Mouse (Mus musculus) forebrain, embryonic 13.5 days (tissue): ENCODE measurements around the gene Fbxl15. TPM values are rescaled to one million over a fixed set of nuclear protein-coding genes. Genes with fewer than 3 reads are reported as not detected.

Source experiments
- ATAC-seq: fragments of 200-750 bp; cut with Nextera tagmentation; 2 replicates; pipeline ENCODE4 v1.8.0; 2017
- H3K27ac ChIP-seq: fragments of 300-500 bp; sonication (generic); 2 replicates; pipeline ENCODE4 v1.5.1; 2015; ENCODE audit warnings: inconsistent platforms, mild to moderate bottlenecking, moderate library complexity
- H3K27me3 ChIP-seq: fragments of 300-500 bp; sonication (generic); 2 replicates; pipeline ENCODE4 v1.6.1; 2015; ENCODE audit warnings: mild to moderate bottlenecking, inconsistent platforms
- H3K36me3 ChIP-seq: fragments of 300-500 bp; sonication (generic); 2 replicates; pipeline ENCODE4 v1.6.1; 2015; ENCODE audit warnings: mild to moderate bottlenecking, inconsistent platforms; ENCODE audit not compliant: poor library complexity, severe bottlenecking
- H3K4me1 ChIP-seq: fragments of 300-500 bp; sonication (generic); 2 replicates; pipeline ENCODE4 v1.6.1; 2015; ENCODE audit warnings: inconsistent platforms
- H3K4me2 ChIP-seq: fragments of 300-500 bp; sonication (generic); 2 replicates; pipeline ENCODE4 v1.6.1; 2015; ENCODE audit warnings: inconsistent platforms, mild to moderate bottlenecking, moderate library complexity
- H3K4me3 ChIP-seq: fragments of 300-500 bp; sonication (generic); 2 replicates; pipeline ENCODE4 v1.5.1; 2015; ENCODE audit warnings: mild to moderate bottlenecking, inconsistent platforms
- H3K9ac ChIP-seq: fragments of 300-500 bp; sonication (generic); 2 replicates; pipeline ENCODE4 v1.6.1; 2015; ENCODE audit warnings: mild to moderate bottlenecking, inconsistent platforms
- H3K9me3 ChIP-seq: fragments of 300-500 bp; sonication (generic); replicated peaks from 2 replicates; pipeline ENCODE4 v1.6.1; 2016; ENCODE audit warnings: inconsistent platforms
- WGBS: fragments of 180-500 bp; shearing (Covaris S2); methylation state at CpG from one replicate; pipeline ENCODE4 v1.1.7; 2015; 5-methylcytosine and 5-hydroxymethylcytosine counted together
- microRNA counts: library from miRNA; unstranded; fragments of <30 nt; microRNA quantifications from one replicate; lab custom pipeline; 2016
- microRNA-seq: library from miRNA; unstranded; fragments of <30 nt; microRNA quantifications from one replicate; pipeline ENCODE4, GENCODE M21; 2016
- polyA plus RNA-seq: library from polyadenylated mRNA; unstranded; fragments of >200 nt; fragmentation: Nextera tagmentation; extraction: Ambion mirVana; gene quantifications from 2 replicates; pipeline ENCODE4 v1.2.1, GENCODE M21; 2015

The Fbxl15 gene
- polyA plus RNA-seq, 1 experiment from 2014 or later, result 30.8 TPM

- peaks cover 8% of the 10 kb centered on the region; the same call in 1 of the 2 replicates for H3K4me1 ChIP-seq
- no peak overlapping the region for H3K9ac ChIP-seq
- no peak overlapping the region for H3K4me2 ChIP-seq
- no peak overlapping the region for H3K4me3 ChIP-seq
- no peaks in the 10 kb centered on the region for H3K36me3 ChIP-seq
- H3K27me3 ChIP-seq, result peaks cover 13% of the 10 kb centered on the region
- H3K9me3 ChIP-seq, result no peaks in the 10 kb centered on the region
- no peak for ATAC-seq
- WGBS, result 91% methylated on average over 8 of the region's 8 CpGs
- no peak overlapping the region for H3K27ac ChIP-seq
Observed at GRCm38 (mm10) chr19:46362104-46362503, 34.1 kb downstream of the Fbxl15 start.

GRCm38 (mm10) chr19:46363294-46364009 lies 35.5 kb downstream of the Fbxl15 start:
- H3K4me3 ChIP-seq, result no peak overlapping the region
- WGBS, result 89% methylated on average over 11 of the region's 11 CpGs

GRCm38 (mm10) chr19:46367798-46368590 lies 40.0 kb downstream of the Fbxl15 start:
- H3K27ac ChIP-seq, result no peak overlapping the region
- no peak overlapping the region for H3K4me3 ChIP-seq
- H3K4me2 ChIP-seq, result no peak overlapping the region
- H3K9me3 ChIP-seq, result no peaks in the 10 kb centered on the region
- H3K27me3 ChIP-seq, result no peaks in the 10 kb centered on the region
- no peak for ATAC-seq
- H3K9ac ChIP-seq, result no peak overlapping the region
- WGBS, result 85% methylated on average over 23 of the region's 23 CpGs
- H3K4me1 ChIP-seq, result no peaks in the 10 kb centered on the region
- no peaks in the 10 kb centered on the region; the same call in 1 of the 2 replicates for H3K36me3 ChIP-seq

More at GRCm38 (mm10) chr19:46363294-46364009, 35.5 kb downstream of the Fbxl15 start:
- Histone ChIP-seq H3K9ac (no peak overlapping the region), H3K4me1 (no peaks in the 10 kb centered on the region), H3K27me3 (peaks cover under 1% of the 10 kb centered on the region), H3K4me2 (no peak overlapping the region), H3K27ac (no peak overlapping the region), H3K9me3 (no peaks in the 10 kb centered on the region), H3K36me3 (no peaks in the 10 kb centered on the region; the same call in 1 of the 2 replicates)
- no peak for ATAC-seq

GRCm38 (mm10) chr19:46369204-46369603 lies 41.2 kb downstream of the Fbxl15 start:
- Histone ChIP-seq H3K4me3 (no peak overlapping the region), H3K4me2 (no peak overlapping the region), H3K4me1 (no peaks in the 10 kb centered on the region), H3K27ac (no peak overlapping the region), H3K27me3 (no peaks in the 10 kb centered on the region), H3K36me3 (no peaks in the 10 kb centered on the region; the same call in 1 of the 2 replicates), H3K9ac (no peak overlapping the region), H3K9me3 (no peaks in the 10 kb centered on the region)
- no peak for ATAC-seq
- WGBS, result 41% methylated on average over 4 of the region's 4 CpGs

GRCm38 (mm10) chr19:46374477-46375088 lies 46.6 kb downstream of the Fbxl15 start:
- Histone ChIP-seq H3K27me3 (no peaks in the 10 kb centered on the region), H3K4me3 (no peak overlapping the region), H3K4me2 (no peak overlapping the region), H3K36me3 (peaks cover 41% of the 10 kb centered on the region), H3K4me1 (0 out of 2 replicates have a peak, but pooled peaks cover 7% of the 10 kb centered on the region), H3K27ac (0 out of 2 replicates have a peak overlapping the region, but pooled peaks have one; percentile 27), H3K9me3 (no peaks in the 10 kb centered on the region), H3K9ac (no peak overlapping the region)
- peak; percentile 62 for ATAC-seq
- WGBS, result 50% methylated on average over 21 of the region's 21 CpGs

GRCm38 (mm10) chr19:46375489-46375888 lies 47.5 kb downstream of the Fbxl15 start:
- Histone ChIP-seq H3K27ac (0 out of 2 replicates have a peak overlapping the region, but pooled peaks have one; percentile 21), H3K4me3 (no peak overlapping the region), H3K9me3 (no peaks in the 10 kb centered on the region), H3K9ac (no peak overlapping the region), H3K4me2 (no peak overlapping the region), H3K27me3 (no peaks in the 10 kb centered on the region), H3K36me3 (peaks cover 50% of the 10 kb centered on the region), H3K4me1 (0 out of 2 replicates have a peak, but pooled peaks cover 7% of the 10 kb centered on the region)
- WGBS, result 41% methylated on average over 5 of the region's 5 CpGs
- no peak for ATAC-seq

- H3K4me3 ChIP-seq, result no peak overlapping the region
- H3K4me2 ChIP-seq, result no peak overlapping the region
- H3K9ac ChIP-seq, result no peak overlapping the region
- WGBS, result 73% methylated on average over 4 of the region's 4 CpGs
- H3K27ac ChIP-seq, result peak overlapping the region; percentile 27; the same call in 1 of the 2 replicates
- H3K9me3 ChIP-seq, result no peaks in the 10 kb centered on the region
- H3K4me1 ChIP-seq, result 0 out of 2 replicates have a peak, but pooled peaks cover 7% of the 10 kb centered on the region
- no peak for ATAC-seq
- H3K36me3 ChIP-seq, result peaks cover 54% of the 10 kb centered on the region
- no peaks in the 10 kb centered on the region for H3K27me3 ChIP-seq
Observed at GRCm38 (mm10) chr19:46375891-46376290, 47.9 kb downstream of the Fbxl15 start.

MicroRNAs within 50 kb of the gene (microRNA counts, 519-probe panel; counts per million panel counts)
- 177 counts per million, percentile 53 among the panel's probes with 10 or more counts for microRNA mmu-miR-146b (lab: Ali Mortazavi, UCI)

Small RNA genes within 50 kb of the gene (microRNA-seq; reads per million reads assigned to microRNA genes)
- not detected for gene Mir146b

Other genes starting within 250 kb of the Fbxl15 start
- gene Elovl3, start 196.3 kb upstream of the Fbxl15 start, polyA plus RNA-seq, result not detected in 2 replicates
- gene Pitx3, start 179.9 kb upstream of the Fbxl15 start, polyA plus RNA-seq, result 0.47 TPM in 1 of 2 replicates, not detected in the other
- gene Gbf1, start 175.7 kb upstream of the Fbxl15 start, polyA plus RNA-seq, result 54.4 and 62.8 TPM in 2 replicates
- gene Nfkb2, start 23.9 kb upstream of the Fbxl15 start, polyA plus RNA-seq, result 1.1 and 1.5 TPM in 2 replicates
- 31.0 and 34.8 TPM in 2 replicates for gene Psd, start 1.0 kb upstream of the Fbxl15 start, polyA plus RNA-seq
- gene Cuedc2, start 10.5 kb downstream of the Fbxl15 start, polyA plus RNA-seq, result 304 and 309 TPM in 2 replicates
- gene Mfsd13a, start 12.9 kb downstream of the Fbxl15 start, polyA plus RNA-seq, result 7.6 and 7.8 TPM in 2 replicates
- gene 2310034G01Rik, start 22.1 kb downstream of the Fbxl15 start, polyA plus RNA-seq, result 1.7 and 2.2 TPM in 2 replicates
- 285 and 307 TPM in 2 replicates for gene Actr1a, start 67.6 kb downstream of the Fbxl15 start, polyA plus RNA-seq
- gene Sufu, start 68.7 kb downstream of the Fbxl15 start, polyA plus RNA-seq, result 28.0 and 30.3 TPM in 2 replicates
- 22.5 and 22.6 TPM in 2 replicates for gene Trim8, start 173.5 kb downstream of the Fbxl15 start, polyA plus RNA-seq
- 233 and 245 TPM in 2 replicates for gene Arl3, start 245.0 kb downstream of the Fbxl15 start, polyA plus RNA-seq
- gene Sfxn2, start 245.2 kb downstream of the Fbxl15 start, polyA plus RNA-seq, result 12.4 and 13.2 TPM in 2 replicates